Mouse (Mus musculus) naive thymus-derived CD4-positive, alpha-beta T cell, adult 2 months (primary cell): Measurements from ENCODE around the gene Shank2.

Source experiments
- DNase-seq: peaks from one replicate; pipeline ENCODE4 v3.0.0-alpha.2; 2011; ENCODE audit warnings: low read depth

Gene Shank2

GRCm38 (mm10) chr7:144170686-144171085 lies 169.0 kb downstream of the Shank2 start:
- no peak for DNase-seq

- no peak for DNase-seq
Measured at GRCm38 (mm10) chr7:144173869-144174268, 172.1 kb downstream of the Shank2 start.

- no peak for DNase-seq
Measured at GRCm38 (mm10) chr7:144174329-144174728, 172.6 kb downstream of the Shank2 start.

DNA sequence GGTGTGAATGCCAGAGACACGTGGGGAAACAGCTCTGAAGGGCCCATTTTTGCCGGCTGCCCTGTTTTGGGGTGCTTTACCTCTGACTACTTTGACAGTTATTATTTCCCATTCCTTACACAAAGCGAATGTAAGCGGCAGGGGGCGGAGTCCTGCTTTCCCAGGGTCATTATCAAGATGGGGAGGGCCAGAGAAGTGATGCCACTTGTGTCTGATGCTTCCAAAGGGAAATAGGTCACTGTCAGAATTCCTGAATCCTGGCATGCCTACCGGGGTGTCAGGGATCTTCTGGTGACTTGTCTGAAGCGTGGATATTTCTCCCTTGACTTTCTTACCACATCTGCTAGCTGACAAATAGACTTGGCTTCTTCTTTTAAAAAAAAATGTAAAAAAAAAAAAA lies 173.3 kb downstream of the Shank2 start:
- DNase-seq, result no peak

DNA sequence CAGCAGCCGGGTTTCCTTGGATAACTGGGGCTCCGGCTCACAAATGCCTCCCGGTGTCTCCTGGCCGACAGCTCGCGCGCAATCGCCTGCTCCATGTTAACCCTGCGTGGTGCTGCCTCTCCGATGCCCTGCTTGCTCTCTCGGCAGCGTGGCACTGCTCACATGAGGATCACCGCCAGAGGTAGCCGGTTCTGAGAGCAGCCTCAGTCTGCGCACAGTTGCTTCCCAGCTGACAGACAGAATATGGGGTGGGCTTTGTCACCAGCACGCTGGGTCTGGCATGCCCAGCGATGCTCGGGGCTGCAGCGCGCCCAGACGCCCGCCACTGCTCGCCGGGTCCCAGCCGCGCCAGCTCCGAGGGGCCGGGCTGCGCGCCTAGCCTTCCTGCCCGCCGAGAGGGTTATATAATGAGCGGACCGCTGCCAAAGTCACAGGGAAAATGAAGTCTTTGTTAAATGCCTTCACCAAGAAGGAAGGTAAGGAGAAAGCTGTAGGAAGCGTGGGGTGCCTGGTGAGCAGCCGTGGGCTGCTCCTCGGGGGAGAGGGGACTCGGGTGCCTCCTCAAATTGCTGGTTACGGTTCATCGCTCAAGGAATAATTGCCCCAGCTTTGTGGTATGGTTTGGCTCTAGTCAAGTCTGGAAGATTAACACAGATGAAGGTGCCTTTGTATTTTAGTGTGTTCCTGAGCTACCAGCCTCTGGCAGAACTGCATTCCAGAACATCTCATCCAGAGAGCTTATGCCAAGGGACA lies 173.9 kb downstream of the Shank2 start:
- no peak for DNase-seq

- no peak for DNase-seq
Measured at GRCm38 (mm10) chr7:144176234-144176730, 174.6 kb downstream of the Shank2 start.

DNA sequence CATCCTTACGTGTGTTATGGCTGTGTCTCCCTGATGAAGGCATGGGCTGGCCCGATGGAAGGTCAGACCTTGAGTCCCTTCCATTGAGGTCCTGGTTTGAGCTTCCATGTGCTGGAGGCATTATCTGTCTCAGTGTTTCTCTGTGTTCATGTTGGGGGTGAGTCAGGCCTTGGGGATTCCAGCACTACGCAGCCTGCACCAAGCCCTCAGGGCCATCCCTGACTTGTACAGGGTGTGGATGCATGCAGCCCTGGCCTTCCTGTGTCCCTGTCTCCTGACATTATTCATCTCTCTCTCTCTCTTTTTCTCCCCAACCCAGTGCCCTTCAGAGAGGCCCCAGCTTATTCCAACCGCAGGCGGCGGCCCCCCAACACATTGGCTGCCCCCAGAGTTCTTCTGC lies 177.7 kb downstream of the Shank2 start:
- DNase-seq, result no peak

DNA sequence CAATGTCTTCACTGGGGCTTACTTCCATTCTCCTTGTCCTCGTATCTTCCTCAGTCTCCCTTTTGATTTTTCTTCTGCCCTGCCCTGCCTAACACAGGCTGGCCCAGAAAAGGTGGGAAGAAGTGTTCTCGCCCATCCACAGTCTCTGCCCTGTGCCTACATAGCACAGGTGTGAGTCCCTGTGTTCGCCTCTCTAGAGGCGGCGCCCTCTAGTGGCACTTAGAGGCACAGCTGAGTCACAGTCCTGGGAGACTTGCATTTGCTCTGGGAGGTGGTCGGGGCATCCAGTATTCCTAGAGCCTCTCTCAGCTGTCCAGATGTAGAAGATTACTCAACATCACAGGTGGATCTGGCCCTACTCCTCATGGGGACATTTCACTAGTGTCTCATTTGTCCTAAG lies 179.2 kb downstream of the Shank2 start:
- peak; percentile 44 for DNase-seq

- no peak for DNase-seq
Measured at GRCm38 (mm10) chr7:144187869-144188430, 186.2 kb downstream of the Shank2 start.

DNA sequence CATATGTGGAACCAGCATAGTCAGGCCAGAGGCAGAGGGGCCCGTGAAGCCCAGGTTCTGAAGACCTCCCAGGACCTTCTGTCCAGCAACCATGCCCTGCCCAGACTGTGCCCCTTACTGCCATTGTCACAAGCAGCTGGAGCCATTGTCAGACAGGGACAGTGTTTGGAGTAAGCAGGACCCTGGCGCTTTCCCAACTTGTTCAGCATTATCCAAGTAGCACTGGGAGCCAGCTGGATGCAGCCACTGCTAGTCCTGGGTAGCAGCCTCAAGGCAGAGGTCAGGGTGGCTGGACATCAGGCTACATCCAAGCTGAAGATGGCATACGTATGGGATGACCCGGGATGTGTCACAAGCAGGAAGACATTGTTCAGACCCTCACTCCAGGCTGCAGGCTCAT lies 187.7 kb downstream of the Shank2 start:
- no peak for DNase-seq

GRCm38 (mm10) chr7:144198491-144198890 lies 196.8 kb downstream of the Shank2 start:
- DNase-seq, result no peak

DNA sequence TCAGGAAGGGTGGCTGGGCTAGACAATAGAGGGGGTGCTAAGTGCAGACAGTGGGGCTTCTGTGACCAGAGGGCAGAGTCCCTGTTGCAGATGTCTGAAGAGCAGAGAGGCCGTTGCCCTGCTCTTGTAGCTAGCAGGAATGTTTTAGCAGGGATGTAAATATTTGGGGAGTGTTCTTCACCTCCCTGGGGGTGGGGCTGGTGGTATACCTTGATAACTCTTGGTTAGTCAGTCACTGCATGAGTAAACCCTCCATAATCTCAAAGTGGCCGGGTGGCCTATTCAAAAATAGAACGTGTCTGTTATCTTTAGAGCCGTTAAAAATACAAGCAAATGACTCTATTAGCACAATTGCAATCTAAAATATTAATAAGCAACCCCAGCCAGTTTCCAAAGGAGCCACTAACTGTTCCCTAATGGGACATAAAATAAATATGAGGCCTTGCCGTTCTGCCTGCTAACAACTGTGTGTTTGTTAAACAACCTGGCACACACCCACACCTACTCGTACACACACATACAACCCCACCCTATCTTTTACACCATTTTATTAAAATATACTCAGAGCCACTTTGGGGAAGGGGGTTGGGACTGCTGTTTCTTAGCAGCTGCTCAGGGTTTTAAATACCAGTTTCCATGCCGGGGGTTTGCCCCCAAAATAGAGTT lies 200.4 kb downstream of the Shank2 start:
- DNase-seq, result no peak

DNA sequence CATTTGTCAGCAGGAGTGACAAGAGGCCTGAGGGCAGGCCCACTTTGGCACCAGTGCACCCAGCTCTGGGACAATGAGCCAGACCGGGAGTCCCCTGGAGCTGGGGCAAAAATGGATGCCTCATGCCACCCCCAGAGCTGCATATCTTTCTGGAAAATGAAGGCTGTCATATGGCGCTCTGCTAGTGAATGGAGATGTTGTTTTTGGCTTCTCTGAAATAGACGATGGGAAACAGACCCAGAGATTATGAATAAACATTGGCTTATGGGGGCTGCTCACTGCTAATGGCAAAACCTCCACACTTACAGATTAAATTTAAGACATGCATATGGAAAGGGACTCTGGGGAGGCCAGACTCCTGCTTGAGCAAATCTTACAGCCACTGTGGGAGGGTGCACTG lies 202.6 kb downstream of the Shank2 start:
- DNase-seq, result no peak

DNA sequence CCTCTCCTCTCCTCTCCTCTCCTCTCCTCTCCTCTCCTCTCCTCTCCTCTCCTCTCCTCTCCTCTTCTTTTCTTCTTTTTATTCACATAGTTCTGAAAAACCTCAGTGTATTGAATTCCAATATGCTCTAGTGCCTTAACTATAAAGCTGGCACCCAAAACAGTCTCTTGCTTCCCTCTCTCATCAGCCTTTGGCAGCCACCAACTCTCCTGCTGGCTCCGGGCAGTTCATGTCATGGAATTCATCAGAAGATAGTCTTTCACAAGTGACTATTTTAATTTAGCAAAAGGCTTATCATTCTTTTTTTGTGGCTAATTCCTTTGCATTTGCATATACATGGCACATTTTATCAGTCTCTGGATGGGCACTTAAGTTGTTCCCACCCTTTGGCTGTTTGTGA lies 203.4 kb downstream of the Shank2 start:
- no peak for DNase-seq

DNA sequence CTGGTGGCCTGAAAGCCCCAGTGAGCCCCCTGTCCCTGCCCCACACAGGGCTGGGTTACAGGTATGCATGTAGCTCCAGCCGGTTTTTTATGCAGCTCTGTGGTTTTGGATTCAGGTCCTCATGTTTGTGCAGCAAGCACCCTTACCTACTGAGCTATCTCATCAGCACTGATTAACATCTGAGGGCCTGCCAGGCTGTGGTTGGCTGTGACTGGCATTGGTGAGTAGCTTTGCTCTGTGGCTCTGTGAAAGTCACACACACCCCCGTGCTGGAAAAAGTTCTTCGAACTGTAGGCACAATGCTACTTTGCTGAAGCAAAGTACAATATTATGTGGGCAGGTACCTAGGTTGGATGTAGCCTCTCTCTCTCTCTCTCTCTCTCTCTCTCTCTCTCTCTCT lies 204.1 kb downstream of the Shank2 start:
- no peak for DNase-seq

DNA sequence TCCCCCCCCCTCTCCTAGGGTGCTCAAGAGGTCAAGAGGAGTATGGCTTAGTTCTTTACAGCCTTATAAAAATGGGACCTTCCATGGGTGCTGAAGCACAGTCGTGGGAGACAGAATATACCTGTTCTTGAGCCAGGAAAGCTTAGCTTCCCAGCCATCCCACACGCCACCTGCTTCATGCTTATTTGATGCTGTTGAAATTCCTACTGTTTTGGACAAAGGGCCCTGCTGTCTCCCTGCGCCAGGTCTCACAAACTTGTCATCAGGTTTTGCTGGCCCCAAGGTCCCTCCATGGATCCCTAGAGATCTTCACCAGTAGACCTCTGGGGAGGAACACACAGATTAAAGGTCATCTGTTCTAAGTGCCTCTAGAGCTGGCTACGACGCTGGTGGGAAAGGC lies 204.5 kb downstream of the Shank2 start:
- DNase-seq, result no peak

- no peak for DNase-seq
Measured at GRCm38 (mm10) chr7:144207100-144207499, 205.4 kb downstream of the Shank2 start.

DNA sequence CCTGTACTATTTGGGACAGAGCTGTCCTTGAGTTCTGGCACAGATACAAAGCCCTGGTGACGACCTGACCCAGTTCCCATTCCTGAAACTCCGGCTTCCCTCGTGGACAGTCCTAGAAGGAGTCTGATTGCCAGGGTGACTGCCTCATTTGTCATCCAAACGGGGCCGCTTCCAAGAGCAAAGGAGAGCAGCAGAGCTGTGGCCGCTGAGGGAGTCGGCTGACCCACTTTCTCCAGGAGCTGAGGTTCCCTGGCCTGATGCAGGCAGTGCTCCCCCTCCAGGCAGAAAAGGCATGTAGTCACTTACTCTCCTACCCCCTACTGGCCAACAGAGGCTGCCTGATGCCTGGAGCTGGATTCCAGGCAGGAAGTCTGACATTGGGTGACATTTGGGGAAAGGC lies 206.1 kb downstream of the Shank2 start:
- DNase-seq, result no peak

DNA sequence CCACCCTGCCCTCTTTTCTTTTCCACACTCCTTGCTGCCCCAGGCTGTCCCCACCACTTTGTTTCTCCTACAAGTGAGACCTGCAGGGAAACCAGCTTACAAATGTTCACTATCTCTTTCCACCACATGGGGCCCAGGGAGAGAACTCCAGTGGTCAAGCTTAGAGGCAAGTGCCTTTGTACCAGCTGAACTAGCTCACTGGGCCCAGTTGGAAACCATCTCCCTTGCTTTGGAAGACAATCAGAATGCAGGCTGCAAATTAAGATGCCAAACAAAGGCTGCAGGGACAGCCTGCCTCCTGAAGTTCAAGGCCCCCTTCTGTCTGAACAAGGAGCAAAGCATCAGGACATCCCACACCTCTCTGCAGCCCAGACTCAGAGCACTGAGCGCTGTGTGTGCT lies 206.9 kb downstream of the Shank2 start:
- DNase-seq, result no peak

DNA sequence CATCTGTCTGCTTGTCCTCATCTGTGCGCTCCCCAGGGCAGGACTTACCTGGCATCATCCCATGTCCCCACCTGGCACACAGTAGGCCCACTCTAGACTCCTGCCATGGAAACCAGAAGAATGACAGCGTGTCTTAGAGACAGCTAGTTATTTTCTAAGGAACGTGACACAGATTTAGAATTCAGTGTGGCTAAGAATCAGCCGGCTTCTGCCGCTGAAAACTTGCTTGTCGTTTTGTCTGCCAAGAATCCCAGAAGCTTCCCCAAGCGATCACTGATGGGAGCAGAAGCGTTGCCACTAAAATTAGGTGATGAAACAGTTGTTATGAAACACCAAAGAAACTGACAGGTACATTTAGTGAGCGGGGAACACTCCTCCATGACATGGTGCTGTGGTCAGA lies 208.8 kb downstream of the Shank2 start:
- DNase-seq, result no peak

DNA sequence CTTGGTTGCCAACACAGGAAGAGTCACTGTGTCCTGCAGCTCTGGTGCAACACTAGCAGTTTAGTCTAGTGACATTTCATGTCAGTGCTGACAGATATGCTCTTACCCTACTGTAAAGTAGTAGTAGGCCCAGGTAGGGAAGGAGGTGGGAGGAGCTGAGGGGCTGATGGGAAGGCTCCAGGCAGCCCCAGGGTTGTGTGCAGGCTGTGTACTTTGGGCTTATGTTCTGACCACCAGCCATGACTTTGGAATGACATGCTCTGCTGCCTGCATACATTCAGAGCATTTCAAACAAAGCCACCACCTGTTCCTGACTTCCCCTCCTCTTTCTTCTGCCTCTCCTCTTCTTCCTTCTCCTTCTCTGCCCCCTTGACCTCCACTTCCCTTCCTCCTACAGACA lies 211.0 kb downstream of the Shank2 start:
- no peak for DNase-seq

DNA sequence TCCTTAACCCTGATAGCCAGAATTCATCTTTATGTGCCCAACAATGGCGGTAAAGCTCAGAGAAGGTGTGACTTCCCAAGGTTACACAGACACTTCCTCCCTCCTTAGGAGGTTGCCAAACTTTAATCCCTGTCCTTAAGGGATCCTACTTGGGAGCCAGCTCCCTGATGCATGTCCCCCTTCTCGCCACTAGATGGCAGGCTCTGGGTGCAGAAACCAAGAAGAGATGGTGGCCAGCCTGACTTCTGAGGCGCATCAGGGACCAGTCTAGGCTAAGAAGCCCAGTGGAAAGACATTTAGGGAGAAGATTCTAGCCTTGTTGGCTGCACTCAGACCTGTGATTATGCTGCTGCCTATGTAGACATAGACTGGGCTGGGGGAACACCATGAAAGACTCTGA lies 215.5 kb downstream of the Shank2 start:
- DNase-seq, result peak; percentile 30

- DNase-seq, result no peak
Measured at GRCm38 (mm10) chr7:144228683-144229082, 227.0 kb downstream of the Shank2 start.
